Mouse (Mus musculus): ENCODE data around the gene Snapc2.

The Snapc2 gene

GRCm38 (mm10) chr8:4252934-4253841, at the start of gene Snapc2:
TSS of gene Snapc2 (plus strand) at chr8:4253080.
- ATAC-seq (ENCODE audit: low TSS enrichment): peak; percentile 45

GRCm38 (mm10) chr8:4205246-4206123, 47.4 kb upstream of the Snapc2 start:
- ATAC-seq (ENCODE audit: low TSS enrichment): no peak

- ATAC-seq (ENCODE audit: low TSS enrichment): peak; percentile 30
Observed at GRCm38 (mm10) chr8:4206182-4207015, 46.5 kb upstream of the Snapc2 start.

- no peak for ATAC-seq (ENCODE audit: low TSS enrichment)
Observed at GRCm38 (mm10) chr8:4207016-4207350, 45.9 kb upstream of the Snapc2 start.

- no peak for ATAC-seq (ENCODE audit: low TSS enrichment)
Observed at GRCm38 (mm10) chr8:4211097-4211496, 41.8 kb upstream of the Snapc2 start.

DNA sequence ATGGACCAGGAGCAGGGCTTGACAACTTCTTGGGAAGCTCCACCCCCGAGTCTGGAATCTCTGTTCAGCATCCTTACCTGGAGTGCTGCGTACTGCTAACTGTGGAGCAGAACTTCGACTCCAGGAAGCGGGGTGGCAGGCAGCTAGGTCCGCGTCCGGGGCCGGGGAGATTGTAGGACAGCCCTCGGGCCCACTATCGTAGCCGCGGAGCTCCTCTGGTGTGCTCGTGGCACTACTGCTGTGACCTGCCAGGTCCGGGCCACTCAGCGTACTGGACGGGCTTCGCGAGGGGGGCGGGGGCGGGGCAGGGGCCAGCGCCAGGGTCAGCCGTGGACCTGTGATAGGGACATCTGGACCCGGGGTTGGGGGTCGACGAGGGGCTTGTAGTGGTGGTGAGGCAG, 40.1 kb upstream of the Snapc2 start:
- ATAC-seq (ENCODE audit: low TSS enrichment): no peak

GRCm38 (mm10) chr8:4213210-4214005, 39.5 kb upstream of the Snapc2 start:
- no peak for ATAC-seq (ENCODE audit: low TSS enrichment)

DNA sequence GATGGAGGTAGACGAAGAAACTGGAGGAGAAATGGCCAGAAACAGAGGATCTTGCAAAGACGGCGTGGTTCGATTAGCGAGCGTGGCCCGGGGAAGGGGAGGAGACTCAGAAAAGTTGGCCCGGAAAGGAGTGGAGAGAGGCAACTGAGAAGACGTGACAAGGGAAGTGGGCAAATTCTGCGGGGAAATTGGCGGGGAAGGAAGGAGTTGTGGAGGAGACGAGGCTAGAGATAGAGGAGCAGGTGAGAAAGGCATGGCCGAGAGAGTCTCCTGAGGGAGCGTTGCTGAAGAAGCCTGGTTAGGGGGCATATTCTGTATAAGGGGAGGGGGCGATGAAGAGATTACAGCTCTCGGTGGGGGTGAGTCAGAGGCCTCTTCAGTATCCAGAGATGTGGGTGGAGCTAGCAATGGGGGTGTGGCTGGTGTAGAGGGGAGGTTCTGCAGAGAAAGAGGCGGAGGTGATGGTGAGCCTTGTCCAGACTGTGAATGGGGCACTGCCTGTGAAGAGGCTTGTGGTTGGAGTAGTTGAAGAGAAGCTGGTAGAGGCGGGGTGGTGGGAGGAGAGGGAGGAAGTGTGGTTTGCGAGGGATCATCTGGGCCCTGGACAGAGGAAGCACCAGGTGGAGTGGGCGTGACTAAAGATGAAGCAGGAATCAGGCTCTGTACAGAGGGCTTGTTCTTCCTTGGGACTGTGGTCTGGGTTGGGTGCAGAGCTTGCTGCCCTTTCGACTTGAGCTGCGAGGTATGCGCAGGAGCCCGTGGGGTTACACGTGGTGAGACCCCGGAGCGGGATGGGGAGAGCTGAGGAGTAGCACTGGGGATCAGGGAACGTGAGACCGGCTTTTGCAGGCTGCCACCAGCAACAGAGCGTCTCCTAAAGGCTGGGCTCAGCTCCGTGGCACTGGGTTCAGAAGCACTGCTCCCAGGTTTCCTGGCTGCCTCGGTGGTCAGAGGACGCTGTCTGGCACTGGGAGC, 38.6 kb upstream of the Snapc2 start:
- no peak for ATAC-seq (ENCODE audit: low TSS enrichment)

DNA sequence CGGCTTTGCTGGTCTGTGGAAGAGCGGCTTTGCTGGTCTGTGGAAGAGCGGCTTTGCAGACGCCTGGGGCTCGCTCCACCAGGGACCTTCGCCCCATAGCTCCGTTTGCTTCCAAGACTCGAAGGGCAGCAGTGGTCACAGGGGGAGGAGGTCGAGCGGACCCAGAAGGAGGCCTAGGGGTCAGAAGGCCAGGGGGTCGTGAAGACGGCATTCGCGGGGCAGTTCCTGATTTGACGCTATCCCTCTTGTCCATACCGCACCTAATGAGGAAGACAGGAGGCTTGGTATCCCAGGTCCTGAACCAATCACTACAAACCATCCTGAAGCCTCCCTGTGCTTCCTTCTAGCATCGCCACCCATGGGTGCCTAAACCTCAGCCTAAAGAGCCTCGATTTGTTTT, 36.6 kb upstream of the Snapc2 start:
- peak; percentile 32 for ATAC-seq (ENCODE audit: low TSS enrichment)

- peak; percentile 58 for ATAC-seq (ENCODE audit: low TSS enrichment)
Observed at GRCm38 (mm10) chr8:4216791-4217621, 35.9 kb upstream of the Snapc2 start, which contains the start of gene Prr36. TSS of gene Prr36 (minus strand) at chr8:4217459.

GRCm38 (mm10) chr8:4219617-4220016, 33.3 kb upstream of the Snapc2 start:
- ATAC-seq (ENCODE audit: low TSS enrichment): no peak

GRCm38 (mm10) chr8:4222059-4222458, 30.8 kb upstream of the Snapc2 start:
- ATAC-seq (ENCODE audit: low TSS enrichment): no peak

DNA sequence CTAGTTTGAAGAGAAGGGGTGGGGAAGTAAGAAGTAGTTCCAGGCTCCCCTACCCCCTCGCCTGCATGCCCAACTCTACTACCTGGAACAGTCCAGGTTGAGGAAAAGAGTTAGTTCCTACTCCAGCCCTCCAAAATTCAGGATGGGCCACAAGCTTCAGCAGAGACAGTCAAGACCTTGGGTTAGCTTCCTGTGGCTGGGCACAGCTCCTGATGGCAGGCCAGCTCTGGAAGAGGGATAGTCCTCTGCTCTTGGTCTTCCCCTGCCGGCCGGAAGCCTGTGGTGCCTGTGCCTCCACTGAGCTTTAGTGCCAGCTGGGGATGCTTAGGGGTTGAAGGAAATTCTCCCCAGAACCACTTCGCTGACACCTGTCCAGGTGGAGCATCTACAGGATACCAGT, 26.6 kb upstream of the Snapc2 start:
- no peak for ATAC-seq (ENCODE audit: low TSS enrichment)

DNA sequence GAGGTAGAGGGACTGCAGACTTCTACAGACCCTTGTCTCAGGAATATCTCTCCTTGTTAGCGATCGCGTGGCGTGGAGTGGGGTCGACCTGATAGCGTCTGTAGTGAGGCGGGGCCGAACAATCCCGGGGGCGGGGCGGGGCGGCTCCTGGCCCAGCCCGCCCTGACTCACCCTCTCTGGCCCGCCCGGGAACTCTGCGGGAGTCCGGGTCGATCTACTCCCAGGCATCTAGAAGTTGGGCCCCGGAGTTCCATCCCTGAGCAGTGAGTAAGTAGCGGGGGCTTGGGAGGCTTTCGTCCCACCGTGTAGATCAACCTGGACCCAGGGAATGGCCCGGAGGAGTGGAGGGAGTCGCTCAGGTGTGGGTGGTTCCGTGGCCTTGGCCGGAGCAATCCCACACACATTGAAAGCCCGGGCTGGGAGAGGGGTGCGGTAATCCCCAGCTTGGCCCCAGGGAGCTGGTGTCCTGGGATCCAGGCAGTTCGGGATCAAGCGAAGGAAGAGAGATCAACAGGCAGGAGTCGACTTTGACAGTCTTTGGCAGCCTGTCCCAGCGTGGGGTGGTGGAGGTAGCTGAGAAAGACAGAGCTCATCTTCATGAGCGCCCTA, 26.0 kb upstream of the Snapc2 start, which contains the start of gene Lrrc8e:
Lrrc8e (plus strand) TSS at position 89 of the 609 bp plus-strand sequence.
- ATAC-seq (ENCODE audit: low TSS enrichment): no peak; the same call in 1 of the 2 replicates

- no peak for ATAC-seq (ENCODE audit: low TSS enrichment)
Observed at GRCm38 (mm10) chr8:4227919-4228318, 25.0 kb upstream of the Snapc2 start.

- ATAC-seq (ENCODE audit: low TSS enrichment): no peak
Observed at GRCm38 (mm10) chr8:4229784-4230183, 23.1 kb upstream of the Snapc2 start.

GRCm38 (mm10) chr8:4230612-4231351, 22.1 kb upstream of the Snapc2 start:
- no peak for ATAC-seq (ENCODE audit: low TSS enrichment)
